Mouse (Mus musculus): ENCODE data around the gene Grm8.

Grm8 gene

DNA sequence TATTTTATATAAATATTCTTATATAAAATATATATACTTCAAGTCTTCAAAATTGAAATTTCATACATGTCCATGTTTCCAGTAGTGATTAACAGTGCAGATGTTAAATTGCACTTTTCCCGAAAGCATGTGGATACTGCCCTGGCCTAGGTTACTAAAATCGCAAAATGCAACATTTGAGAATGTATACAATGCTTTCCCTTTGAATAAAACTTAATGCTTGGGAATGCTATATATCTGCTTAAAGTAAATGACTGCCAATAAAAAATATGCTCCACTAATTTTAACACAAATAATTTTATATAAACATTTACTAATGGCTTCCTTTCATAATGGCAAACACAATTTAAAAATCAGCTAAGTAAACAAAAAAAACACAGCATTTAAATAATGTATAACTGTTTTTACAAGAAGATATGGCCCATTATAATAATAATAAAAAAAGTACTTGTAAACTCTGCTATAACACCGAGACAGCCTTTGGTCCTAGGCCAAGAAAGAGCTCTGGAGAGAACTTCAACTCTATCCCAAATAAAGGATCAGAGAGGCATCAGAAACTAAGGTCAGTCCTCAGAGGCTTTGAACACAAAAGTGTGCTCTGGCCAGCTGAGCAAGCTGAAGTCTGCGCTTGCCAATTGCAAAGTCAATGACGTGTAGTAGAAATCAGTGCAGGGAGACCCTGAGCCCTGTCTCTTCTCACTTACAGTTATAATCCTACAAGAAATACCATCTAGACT is 820.5 kb downstream of the Grm8 start:
- in situ Hi-C loops (cut with MboI; ENCODE audit: unreplicated experiment in 2 of 2), result no loop called here

DNA sequence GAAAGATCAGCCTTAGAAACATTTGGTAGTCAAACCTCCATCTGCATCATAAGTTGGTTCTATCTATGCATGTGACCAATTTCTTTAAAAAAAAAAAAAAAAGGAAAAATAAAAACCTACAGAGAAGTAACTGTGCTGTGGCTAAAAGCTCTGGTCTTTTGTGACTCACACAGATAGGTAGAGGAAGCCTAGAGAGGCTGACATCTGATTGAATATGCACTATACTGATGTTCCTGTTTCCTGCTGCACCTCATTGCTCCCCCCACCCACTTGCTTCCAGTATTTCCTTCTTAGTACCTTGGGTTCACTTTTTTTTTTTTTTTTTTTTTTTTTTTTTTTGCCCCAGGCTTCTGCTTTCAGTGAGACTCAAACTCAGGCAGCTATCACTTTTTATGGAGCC is 824.6 kb downstream of the Grm8 start:
- in situ Hi-C loops (cut with MboI; ENCODE audit: unreplicated experiment in 2 of 2), result no loop called here

DNA sequence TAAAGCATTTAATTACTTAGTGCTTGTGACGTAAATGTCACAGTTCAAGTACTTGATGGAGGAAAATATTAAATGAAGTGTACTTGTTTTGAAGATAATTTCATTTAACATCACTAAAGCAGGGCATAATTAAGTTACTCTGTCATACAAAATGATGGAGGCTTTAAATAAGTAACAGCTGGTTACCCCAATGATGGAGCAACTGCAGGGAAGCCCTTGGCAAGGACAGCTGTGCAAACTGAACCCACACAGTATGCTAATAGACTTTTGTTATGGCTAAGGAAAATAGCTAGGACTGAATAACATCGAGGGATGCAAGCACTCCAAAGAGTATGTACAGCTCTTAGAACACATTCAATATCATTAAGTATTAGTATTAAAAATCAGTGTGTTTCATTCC is 829.6 kb downstream of the Grm8 start:
- in situ Hi-C loops (cut with MboI; ENCODE audit: unreplicated experiment in 2 of 2), result no loop called here

DNA sequence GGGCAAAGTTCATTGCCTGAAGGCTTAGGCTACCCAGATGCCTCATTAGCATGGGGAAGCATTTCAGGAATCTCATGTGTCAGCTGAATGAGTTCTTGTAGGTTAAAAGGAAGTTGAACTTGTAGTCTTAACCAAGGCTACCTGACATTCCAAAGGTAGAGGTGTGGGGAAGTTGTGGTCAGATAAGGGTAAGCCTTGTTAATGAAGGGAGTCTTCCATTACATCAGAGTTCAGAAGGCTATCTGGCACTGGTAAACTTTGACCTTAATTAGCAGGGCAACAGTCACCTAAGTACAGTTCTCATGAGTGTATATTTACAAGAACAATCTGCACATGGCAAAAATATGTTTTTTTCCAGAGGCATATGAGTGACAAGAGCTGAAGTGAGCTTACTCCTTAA is 870.0 kb downstream of the Grm8 start:
- in situ Hi-C loops (cut with MboI; ENCODE audit: unreplicated experiment in 2 of 2), result no loop called here

DNA sequence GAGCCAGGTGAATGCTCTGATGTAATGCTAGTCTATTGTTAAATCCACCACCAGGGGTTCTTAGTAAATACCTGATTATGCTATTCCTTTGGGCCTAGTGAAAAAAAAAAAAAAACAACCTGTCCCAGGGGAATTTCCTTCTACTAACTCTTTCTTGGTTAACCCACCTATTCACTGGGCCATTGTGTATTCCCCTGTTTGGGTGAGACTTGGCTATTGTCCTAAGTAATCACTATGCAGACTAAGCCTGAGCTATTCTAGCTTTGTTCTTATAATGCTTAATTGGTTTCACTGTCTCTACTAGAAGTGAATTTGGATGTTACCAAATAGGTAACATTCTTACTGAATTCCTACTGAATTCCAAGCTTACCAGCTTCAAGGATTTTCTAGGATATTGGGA is 872.4 kb downstream of the Grm8 start:
- in situ Hi-C loops (cut with MboI; ENCODE audit: unreplicated experiment in 2 of 2), result no loop called here

DNA sequence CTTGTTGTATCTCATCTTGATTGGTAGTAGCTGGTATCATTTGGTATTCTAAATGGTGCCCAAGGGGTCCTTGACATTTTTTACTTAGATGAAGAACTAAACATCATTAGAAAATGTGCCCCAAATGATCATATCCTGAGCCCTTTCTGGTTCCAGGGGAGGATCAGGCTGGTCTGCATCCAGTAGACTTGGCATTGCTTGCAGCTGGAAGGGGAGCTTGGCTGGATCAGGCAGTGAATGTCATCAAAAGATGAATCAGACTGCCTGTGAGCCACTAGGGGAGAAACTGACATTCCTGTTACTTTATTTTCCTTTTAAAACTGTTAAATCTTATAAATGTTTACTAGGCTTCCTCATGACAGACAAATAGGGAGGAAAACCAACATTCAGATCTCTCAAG is 894.6 kb downstream of the Grm8 start:
- in situ Hi-C loops (cut with MboI; ENCODE audit: unreplicated experiment in 2 of 2), result no loop called here

DNA sequence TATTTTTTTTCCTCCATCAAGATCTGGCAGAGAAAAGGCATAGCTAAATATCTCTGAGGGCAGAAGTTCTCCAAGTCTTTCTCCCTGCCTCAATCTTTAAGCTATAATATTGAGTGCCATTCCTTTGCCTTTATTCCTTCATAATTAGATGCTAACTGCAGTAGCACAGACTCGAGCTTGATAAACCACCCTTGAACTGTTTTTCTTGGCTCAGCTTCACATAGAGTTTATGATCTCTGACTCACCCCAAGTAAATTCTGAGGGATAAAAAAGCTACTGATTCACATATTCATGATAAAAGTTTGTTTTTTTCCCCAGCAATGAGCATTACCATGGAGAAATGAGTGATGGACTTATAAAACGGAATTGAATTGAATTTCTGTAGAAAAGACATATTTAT is 895.0 kb downstream of the Grm8 start:
- in situ Hi-C loops (cut with MboI; ENCODE audit: unreplicated experiment in 2 of 2), result no loop called here

Data from v-Abl transformed pro-B cells (cell line).